Mouse (Mus musculus) midbrain, embryonic 12.5 days (tissue): ENCODE measurements at regions not wholly inside any gene's neighbourhood (a gene's known extent, or its start where the extent isn't known, plus 50 kb on each side); places are given as distances from the start of the nearest gene placed in this dataset.
A peak's percentile ranks its signal among the peaks of the same experiment; 100 is the strongest.
"Not testable (repeated sequence)": the region's sequence is repeated elsewhere in the genome, so short reads cannot be mapped to it uniquely, and the experiment has no call there.

Experiments used
- ATAC-seq: fragments of 200-750 bp; cut with Nextera tagmentation; 2 replicates; pipeline ENCODE4 v1.8.0; 2017; ENCODE audit warnings: low read depth, moderate TSS enrichment, moderate library complexity; ENCODE audit not compliant: low FRiP score
- H3K27ac ChIP-seq: fragments of 300-500 bp; sonication (generic); replicated peaks from 2 replicates; pipeline ENCODE4 v1.5.1; 2016; ENCODE audit warnings: mild to moderate bottlenecking
- H3K27me3 ChIP-seq: fragments of 300-500 bp; sonication (generic); 2 replicates; pipeline ENCODE4 v1.6.1; 2016; ENCODE audit warnings: mild to moderate bottlenecking
- H3K36me3 ChIP-seq: fragments of 300-500 bp; sonication (generic); 2 replicates; pipeline ENCODE4 v1.6.1; 2016
- H3K4me1 ChIP-seq: fragments of 300-500 bp; sonication (generic); 2 replicates; pipeline ENCODE4 v1.6.1; 2016
- H3K4me2 ChIP-seq: fragments of 300-500 bp; sonication (generic); replicated peaks from 2 replicates; pipeline ENCODE4 v1.6.1; 2016; ENCODE audit warnings: mild to moderate bottlenecking, moderate library complexity
- H3K4me3 ChIP-seq: fragments of 300-500 bp; sonication (generic); 2 replicates; pipeline ENCODE4 v1.5.1; 2016; ENCODE audit warnings: mild to moderate bottlenecking
- H3K9ac ChIP-seq: fragments of 300-500 bp; sonication (generic); replicated peaks from 2 replicates; pipeline ENCODE4 v1.6.1; 2016; ENCODE audit warnings: mild to moderate bottlenecking, moderate library complexity
- H3K9me3 ChIP-seq: fragments of 300-500 bp; sonication (generic); 2 replicates; pipeline ENCODE4 v1.6.1; 2016; ENCODE audit warnings: mild to moderate bottlenecking
- WGBS: fragments of 180-500 bp; shearing (Covaris S2); methylation state at CpG from one replicate; pipeline ENCODE4 v1.1.7; 2016; 5-methylcytosine and 5-hydroxymethylcytosine counted together

GRCm38 (mm10) chr8:100393327-100393726, 977.1 kb upstream of the Cdh8 start:
- H3K36me3 ChIP-seq: no peaks in the 10 kb centered on the region
- H3K27ac ChIP-seq: no peak overlapping the region
- no peaks in the 10 kb centered on the region for H3K4me1 ChIP-seq
- no peak for ATAC-seq
- no peak overlapping the region for H3K4me3 ChIP-seq
- WGBS: 78% methylated on average over 3 of the region's 3 CpGs
- peaks cover 6% of the 10 kb centered on the region; the same call in 1 of the 2 replicates for H3K9me3 ChIP-seq
- no peak overlapping the region for H3K4me2 ChIP-seq
- H3K27me3 ChIP-seq: no peaks in the 10 kb centered on the region
- H3K9ac ChIP-seq: no peak overlapping the region

- Histone ChIP-seq H3K27me3 (no peaks in the 10 kb centered on the region), H3K36me3 (no peaks in the 10 kb centered on the region), H3K9me3 (no peaks in the 10 kb centered on the region), H3K27ac (no peak overlapping the region), H3K4me1 (no peaks in the 10 kb centered on the region), H3K9ac (no peak overlapping the region), H3K4me3 (no peak overlapping the region), H3K4me2 (no peak overlapping the region)
- ATAC-seq: peak; percentile 74
These were observed 951.4 kb upstream of the Cdh8 start for GRCm38 (mm10) chr8:100367663-100368062.

GRCm38 (mm10) chr8:100362772-100363171, 946.5 kb upstream of the Cdh8 start:
- H3K27ac ChIP-seq: no peak overlapping the region
- no peak overlapping the region for H3K4me2 ChIP-seq
- ATAC-seq: no peak
- no peak overlapping the region for H3K9ac ChIP-seq
- no peaks in the 10 kb centered on the region for H3K27me3 ChIP-seq
- no peaks in the 10 kb centered on the region for H3K9me3 ChIP-seq
- 40% methylated on average over 2 of the region's 2 CpGs for WGBS
- no peak overlapping the region for H3K4me3 ChIP-seq
- no peaks in the 10 kb centered on the region for H3K36me3 ChIP-seq
- no peaks in the 10 kb centered on the region for H3K4me1 ChIP-seq

- H3K27ac ChIP-seq, H3K4me2 ChIP-seq, H3K9me3 ChIP-seq, ATAC-seq, H3K36me3 ChIP-seq, H3K4me1 ChIP-seq, H3K27me3 ChIP-seq, H3K9ac ChIP-seq, H3K4me3 ChIP-seq: not testable (repeated sequence)
- WGBS: 93% methylated on average over 15 of the region's 15 CpGs
These were observed 944.3 kb upstream of the Cdh8 start for GRCm38 (mm10) chr8:100360541-100360940.

GRCm38 (mm10) chr8:100334528-100334927, 918.3 kb upstream of the Cdh8 start:
- WGBS: 67% methylated on average over 2 of the region's 2 CpGs
- no peaks in the 10 kb centered on the region for H3K4me1 ChIP-seq

GRCm38 (mm10) chr8:100325616-100326015, 909.3 kb upstream of the Cdh8 start:
- no peaks in the 10 kb centered on the region for H3K27me3 ChIP-seq
- H3K9ac ChIP-seq: no peak overlapping the region
- H3K4me3 ChIP-seq: no peak overlapping the region
- H3K9me3 ChIP-seq: no peaks in the 10 kb centered on the region
- no peak overlapping the region for H3K27ac ChIP-seq
- no peaks in the 10 kb centered on the region for H3K4me1 ChIP-seq
- H3K4me2 ChIP-seq: no peak overlapping the region
- no peak for ATAC-seq
- no peaks in the 10 kb centered on the region for H3K36me3 ChIP-seq
- WGBS: 68% methylated on average over 4 of the region's 4 CpGs

More at GRCm38 (mm10) chr8:100334528-100334927, 918.3 kb upstream of the Cdh8 start:
- Histone ChIP-seq H3K27ac (no peak overlapping the region), H3K27me3 (no peaks in the 10 kb centered on the region), H3K4me2 (no peak overlapping the region), H3K9me3 (no peaks in the 10 kb centered on the region), H3K4me3 (no peak overlapping the region), H3K9ac (no peak overlapping the region), H3K36me3 (no peaks in the 10 kb centered on the region)
- no peak for ATAC-seq

GRCm38 (mm10) chr8:100323471-100323870, 907.2 kb upstream of the Cdh8 start:
- Histone ChIP-seq H3K36me3 (no peaks in the 10 kb centered on the region), H3K27me3 (no peaks in the 10 kb centered on the region), H3K4me2 (no peak overlapping the region), H3K9me3 (no peaks in the 10 kb centered on the region), H3K4me1 (no peaks in the 10 kb centered on the region), H3K9ac (no peak overlapping the region), H3K27ac (no peak overlapping the region), H3K4me3 (no peak overlapping the region)
- 91% methylated on average over 1 of the region's 1 CpGs for WGBS
- ATAC-seq: no peak

- Histone ChIP-seq H3K9me3 (no peaks in the 10 kb centered on the region), H3K4me1 (no peaks in the 10 kb centered on the region), H3K27ac (no peak overlapping the region), H3K9ac (no peak overlapping the region), H3K4me2 (no peak overlapping the region), H3K27me3 (no peaks in the 10 kb centered on the region), H3K4me3 (no peak overlapping the region), H3K36me3 (no peaks in the 10 kb centered on the region)
- WGBS: 94% methylated on average over 3 of the region's 3 CpGs
- no peak for ATAC-seq
These were observed 881.9 kb upstream of the Cdh8 start for GRCm38 (mm10) chr8:100298191-100298590.

- WGBS: 35% methylated on average over 1 of the region's 1 CpGs
- no peak overlapping the region for H3K4me2 ChIP-seq
These were observed 876.3 kb upstream of the Cdh8 start for GRCm38 (mm10) chr8:100292588-100292987.

GRCm38 (mm10) chr8:100291981-100292380, 875.7 kb upstream of the Cdh8 start:
- no peak for ATAC-seq
- WGBS: 38% methylated on average over 1 of the region's 1 CpGs
- Histone ChIP-seq H3K9me3 (no peaks in the 10 kb centered on the region), H3K9ac (no peak overlapping the region), H3K27me3 (no peaks in the 10 kb centered on the region), H3K4me3 (no peak overlapping the region), H3K27ac (no peak overlapping the region), H3K4me2 (no peak overlapping the region), H3K4me1 (no peaks in the 10 kb centered on the region), H3K36me3 (no peaks in the 10 kb centered on the region)

More at GRCm38 (mm10) chr8:100292588-100292987, 876.3 kb upstream of the Cdh8 start:
- Histone ChIP-seq H3K4me3 (no peak overlapping the region), H3K27ac (no peak overlapping the region), H3K4me1 (no peaks in the 10 kb centered on the region), H3K9ac (no peak overlapping the region), H3K27me3 (no peaks in the 10 kb centered on the region), H3K36me3 (no peaks in the 10 kb centered on the region), H3K9me3 (no peaks in the 10 kb centered on the region)
- ATAC-seq: no peak
